Mouse (Mus musculus) heart, postnatal 10 days (tissue): ENCODE data around the gene Wdr11. TPM values are rescaled to one million over a fixed set of nuclear protein-coding genes. Genes with fewer than 3 reads are reported as not detected.

ENCODE experiments used
- DNase-seq, 2 experiments: peaks; one replicate each; pipeline ENCODE4 v3.0.0; 2021
- intact Hi-C: fragments of 180-260 bp; cut with DNase I; formaldehyde crosslinking; loops from one replicate; pipeline ENCODE4 v1.15.1; 2025
- total RNA-seq, 2 experiments: library from RNA; stranded (reverse); gene quantifications; 2 replicates each; pipeline ENCODE4 v1.2.3; 2021

Gene Wdr11
- 10 to 100 TPM; 26.3 to 28.1 TPM for total RNA-seq

DNA sequence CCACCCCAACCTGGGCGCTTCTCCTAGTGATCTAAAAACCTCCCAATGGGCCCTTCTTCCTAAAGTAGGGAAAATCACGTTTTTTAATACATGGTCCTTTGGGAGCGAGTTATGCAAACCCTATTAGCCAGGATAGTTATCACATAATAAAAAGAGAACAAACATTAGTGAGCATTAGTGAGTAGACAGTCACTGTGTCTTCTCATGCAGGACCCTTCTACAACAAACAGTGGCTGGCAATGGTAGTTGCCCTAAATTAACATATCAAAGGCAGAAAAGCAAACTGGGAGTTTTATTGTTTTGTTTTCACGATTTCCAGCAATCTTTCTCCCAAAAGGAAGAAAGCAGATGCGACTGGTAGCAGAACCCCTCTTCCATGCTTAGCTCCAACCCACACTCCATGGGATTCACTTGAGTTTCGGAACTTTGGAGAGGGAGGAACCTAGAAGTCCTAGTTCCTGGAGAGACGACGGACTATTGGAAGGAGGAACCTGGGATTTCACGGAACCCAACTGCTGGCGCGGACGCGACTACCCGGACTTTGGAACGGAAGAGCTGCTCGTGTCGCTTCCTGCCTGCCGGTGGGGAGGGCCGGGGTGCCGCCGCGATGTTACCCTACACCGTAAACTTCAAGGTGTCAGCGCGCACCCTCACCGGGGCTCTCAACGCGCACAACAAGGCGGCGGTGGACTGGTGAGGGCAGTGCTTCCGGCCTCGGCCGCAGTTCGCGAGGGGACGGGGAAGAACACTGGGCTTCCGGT lies at the start of gene Wdr11:
TSS of gene Wdr11 (plus strand) at position 493 of the 761 bp plus-strand sequence.
- intact Hi-C loops, result no loop called here

GRCm38 (mm10) chr7:129567541-129567940 lies 24.1 kb upstream of the Wdr11 start:
- intact Hi-C loops, result no loop called here
- peak; percentile 6 to 17 for DNase-seq

More for the DNA sequence above, at the start of gene Wdr11:
- DNase-seq, result peak; percentile 86 to 90

- intact Hi-C loops, result no loop called here
- no peak for DNase-seq
Measured at GRCm38 (mm10) chr7:129568338-129568737, 23.3 kb upstream of the Wdr11 start.

DNA sequence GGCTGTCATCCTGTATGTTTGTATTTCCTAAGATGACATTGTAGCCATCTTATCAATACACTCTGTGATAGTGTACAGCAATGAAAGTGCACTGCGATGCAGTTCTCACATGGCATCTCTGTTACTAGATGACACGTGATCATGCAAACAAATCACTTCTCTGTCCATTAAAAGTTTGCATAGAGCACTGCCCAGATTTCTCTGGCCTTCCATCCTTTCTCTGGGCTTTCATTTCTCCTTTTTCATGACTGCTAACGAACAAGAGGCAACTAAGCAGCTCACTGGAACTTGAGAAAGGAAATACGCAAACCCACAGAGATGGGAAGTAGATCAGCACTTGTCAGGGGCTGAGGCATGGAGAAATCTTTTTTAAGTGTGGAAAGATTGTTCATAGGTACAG lies 17.2 kb upstream of the Wdr11 start:
- no peak for DNase-seq
- intact Hi-C loops, result no loop called here

DNA sequence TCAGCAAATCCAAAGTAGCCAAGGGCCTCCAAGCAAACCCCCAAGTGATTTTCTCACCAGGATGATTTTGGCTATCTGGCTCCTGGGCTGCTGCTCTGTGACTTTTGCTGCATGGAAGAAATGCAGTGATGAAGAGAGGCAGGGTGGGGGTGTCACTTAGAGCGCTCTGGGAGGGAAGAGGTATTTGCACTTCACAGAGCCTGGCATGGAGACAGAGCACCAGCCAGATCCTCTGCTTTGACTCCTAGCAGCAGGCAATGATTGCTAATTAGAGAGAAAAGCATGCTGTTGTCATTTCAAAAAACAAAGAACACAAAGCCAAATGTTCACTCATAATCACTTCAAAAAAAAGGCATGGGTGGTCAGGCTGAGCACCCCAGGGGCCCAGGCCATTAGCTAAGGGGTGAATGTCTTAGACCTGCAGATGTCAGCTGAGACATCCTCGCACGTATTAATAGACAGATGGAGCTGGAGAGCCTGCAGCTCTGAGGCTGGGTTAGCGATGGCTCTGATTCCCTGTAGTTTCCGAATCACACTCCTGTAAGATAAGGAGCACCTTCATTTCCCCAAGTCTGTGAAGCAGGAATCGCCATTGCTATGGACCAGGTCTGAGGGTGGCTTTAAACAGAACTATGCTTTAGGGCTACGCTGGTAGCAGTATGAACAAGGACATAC lies 16.4 kb upstream of the Wdr11 start:
- DNase-seq, result no peak
- intact Hi-C loops, result no loop called here

DNA sequence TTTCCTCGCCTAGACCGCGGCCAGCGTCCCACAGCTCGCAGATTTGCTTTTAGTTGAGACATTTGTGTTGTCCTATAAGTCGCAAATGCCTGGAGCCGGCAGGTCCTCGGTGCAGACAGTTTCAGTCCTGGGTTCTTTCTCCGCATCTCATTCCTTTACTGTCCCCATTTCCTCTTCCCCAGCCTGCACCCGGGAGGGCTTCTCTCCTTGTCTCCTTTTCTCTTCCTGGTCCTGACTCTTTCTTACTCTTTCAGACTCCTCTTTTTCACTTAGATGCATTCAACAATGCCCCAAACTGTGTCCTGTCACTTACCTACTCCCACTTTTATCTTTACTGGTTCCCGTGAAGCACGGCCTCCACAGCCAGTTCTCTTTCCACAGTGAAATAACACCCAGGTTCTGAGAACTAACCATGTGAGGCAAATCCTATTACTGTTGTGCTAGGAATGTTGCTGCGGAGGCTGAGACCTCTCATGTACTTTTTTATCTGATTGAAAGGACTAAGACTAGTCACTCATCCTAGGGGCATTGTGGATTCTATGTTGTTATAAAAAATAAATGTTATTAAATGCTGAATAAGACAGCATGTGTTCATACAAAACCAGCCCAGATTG lies 576 bp downstream of the Wdr11 start:
- no peak for DNase-seq
- intact Hi-C loops, result no loop called here

- intact Hi-C loops, result no loop called here
Measured at GRCm38 (mm10) chr7:129597186-129597585, 5.5 kb downstream of the Wdr11 start.

DNA sequence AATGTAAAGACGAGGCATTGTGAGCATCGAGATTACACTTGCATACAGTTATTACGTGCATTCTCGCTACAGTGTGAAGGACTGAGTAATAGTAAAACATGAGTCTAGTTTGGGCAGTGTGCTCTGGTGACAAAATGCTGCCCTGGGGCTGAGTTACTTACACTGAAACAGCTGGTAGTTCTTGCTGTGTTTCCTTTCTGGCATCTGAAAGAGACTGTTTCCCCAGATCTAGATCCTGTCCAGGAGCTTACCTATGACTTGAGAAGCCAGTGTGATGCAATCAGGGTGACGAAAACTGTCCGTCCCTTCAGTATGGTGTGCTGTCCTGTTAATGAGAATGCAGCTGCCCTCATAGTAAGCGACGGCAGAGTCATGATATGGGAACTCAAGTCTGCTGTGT lies 14.6 kb downstream of the Wdr11 start:
- DNase-seq, result no peak
- intact Hi-C loops, result no loop called here

More at GRCm38 (mm10) chr7:129597186-129597585, 5.5 kb downstream of the Wdr11 start:
- no peak for DNase-seq

DNA sequence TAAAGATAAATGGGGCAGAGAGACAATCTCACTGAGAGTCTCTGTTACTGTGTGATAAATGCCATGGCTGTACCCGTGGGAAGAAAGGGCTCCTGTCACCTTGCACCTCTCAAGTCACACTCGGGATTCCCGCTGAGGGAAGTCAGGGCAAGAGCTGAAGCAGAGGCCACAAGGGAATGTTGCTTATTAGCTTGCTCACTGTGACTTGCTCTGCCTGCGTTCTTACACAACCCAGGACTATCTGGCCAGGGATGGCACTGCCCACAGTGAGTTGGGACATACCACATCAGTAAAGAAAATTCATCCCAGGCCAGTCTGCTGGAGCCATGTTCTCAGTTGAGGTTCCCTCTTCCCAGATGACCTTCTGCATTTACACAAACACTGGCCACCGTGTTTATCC lies 29.5 kb downstream of the Wdr11 start:
- intact Hi-C loops, result no loop called here
- no peak for DNase-seq

- intact Hi-C loops, result no loop called here
- no peak for DNase-seq
Measured at GRCm38 (mm10) chr7:129630351-129630750, 38.7 kb downstream of the Wdr11 start.

GRCm38 (mm10) chr7:129631453-129631852 lies 39.8 kb downstream of the Wdr11 start:
- no peak for DNase-seq
- intact Hi-C loops, result no loop called here

- intact Hi-C loops, result no loop called here
- no peak for DNase-seq
Measured at GRCm38 (mm10) chr7:129635898-129636640, 44.4 kb downstream of the Wdr11 start.

- intact Hi-C loops, result no loop called here
- no peak for DNase-seq
Measured at GRCm38 (mm10) chr7:129636992-129637391, 45.3 kb downstream of the Wdr11 start.

DNA sequence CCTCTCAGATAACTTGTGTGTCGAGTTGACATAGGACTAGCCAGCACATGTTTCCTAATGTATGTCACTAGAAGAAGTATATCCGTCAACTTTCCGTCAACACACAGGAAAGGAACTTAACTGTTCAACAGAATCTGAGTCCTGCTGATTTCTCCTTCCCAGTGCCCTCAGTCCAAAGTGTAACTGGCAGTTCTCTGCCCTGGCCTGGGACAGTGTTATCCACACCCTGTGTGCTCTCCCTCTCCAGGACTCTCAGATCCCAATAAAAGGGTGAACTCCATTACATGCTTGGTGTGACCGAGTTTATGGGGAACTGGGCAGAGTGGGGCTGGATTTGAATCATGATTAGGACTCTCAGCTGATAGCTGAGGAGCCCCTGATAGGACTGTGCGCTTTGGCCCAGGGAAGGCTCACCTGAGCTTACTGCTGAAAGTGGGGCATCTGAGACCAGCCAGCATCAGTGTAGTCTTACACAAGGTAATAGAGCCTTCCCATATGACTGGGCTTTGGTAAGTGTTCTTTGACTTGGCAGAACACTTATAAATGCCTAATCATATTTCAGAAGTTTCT lies 46.3 kb downstream of the Wdr11 start:
- intact Hi-C loops, result no loop called here
- no peak for DNase-seq

DNA sequence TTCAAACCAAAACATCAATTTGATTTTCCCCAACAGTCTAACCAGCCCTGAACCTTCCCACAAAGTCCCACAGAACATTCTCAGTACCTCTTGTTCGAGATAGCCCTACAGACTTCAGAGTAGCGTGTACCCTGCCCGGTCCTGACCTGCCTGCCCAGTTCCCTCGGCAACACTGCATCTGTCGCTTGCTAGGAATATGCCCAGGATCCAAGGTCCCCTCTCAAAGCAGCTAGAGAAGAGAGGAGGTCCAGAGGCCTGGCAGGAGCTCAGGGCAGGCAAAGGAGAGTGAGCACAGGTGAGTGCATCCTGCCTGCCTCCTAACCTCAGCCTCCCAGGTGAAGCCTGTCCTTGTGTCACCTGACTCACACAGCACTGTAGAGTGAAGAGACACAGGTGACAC lies 47.3 kb downstream of the Wdr11 start:
- DNase-seq, result no peak
- intact Hi-C loops, result no loop called here

DNA sequence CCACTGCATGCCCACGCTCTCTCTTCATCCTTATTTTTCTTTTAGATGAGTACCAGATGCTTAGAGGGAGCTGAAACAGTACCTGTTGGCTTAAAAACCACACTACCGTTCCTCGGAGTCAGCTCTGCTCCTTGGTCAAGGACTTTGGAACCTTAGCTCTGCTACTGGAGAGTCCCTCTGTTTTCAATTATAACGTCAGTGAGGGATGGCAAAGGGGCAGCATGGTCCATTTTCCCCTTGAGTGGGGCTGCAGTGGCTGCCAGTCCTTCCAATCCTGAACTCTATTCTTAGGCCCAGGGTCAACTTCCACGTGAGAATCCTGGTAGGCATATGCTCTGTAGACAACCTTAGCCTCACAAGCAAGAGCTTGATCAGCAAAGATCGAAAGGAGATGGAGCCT lies 48.2 kb downstream of the Wdr11 start:
- intact Hi-C loops, result no loop called here
- no peak for DNase-seq

DNA sequence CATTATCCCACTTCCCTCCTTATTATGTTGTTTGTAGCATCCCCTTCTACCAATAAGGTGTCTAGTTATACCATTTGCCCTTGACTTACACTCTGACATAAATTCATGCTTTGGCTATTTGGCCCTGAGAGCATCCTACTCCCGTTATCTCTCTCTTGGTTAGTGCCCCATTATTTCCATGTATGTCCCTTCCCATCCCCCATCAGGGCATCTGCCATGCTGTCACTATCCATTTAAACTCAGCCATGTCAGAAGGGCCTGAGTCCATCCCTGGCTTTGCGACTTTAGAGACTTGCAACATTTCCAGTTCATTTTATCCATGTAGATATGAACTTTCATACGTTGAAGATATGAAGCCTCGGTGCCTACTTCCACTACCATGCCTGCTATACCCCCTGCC lies 51.6 kb downstream of the Wdr11 start:
- intact Hi-C loops, result no loop called here
- DNase-seq, result no peak

- intact Hi-C loops, result loop anchor here (2.0 kb wide), 1 partner anchor 829 kb away; no protein-coding TSS in a partner anchor
- DNase-seq, result no peak
Measured at GRCm38 (mm10) chr7:129647798-129648197, 56.1 kb downstream of the Wdr11 start.

- intact Hi-C loops, result loop anchor here (2.0 kb wide), 1 partner anchor 828 kb away; no protein-coding TSS in a partner anchor
- DNase-seq, result peak; percentile 85 to 91
Measured at GRCm38 (mm10) chr7:129648938-129649337, 57.3 kb downstream of the Wdr11 start.

DNA sequence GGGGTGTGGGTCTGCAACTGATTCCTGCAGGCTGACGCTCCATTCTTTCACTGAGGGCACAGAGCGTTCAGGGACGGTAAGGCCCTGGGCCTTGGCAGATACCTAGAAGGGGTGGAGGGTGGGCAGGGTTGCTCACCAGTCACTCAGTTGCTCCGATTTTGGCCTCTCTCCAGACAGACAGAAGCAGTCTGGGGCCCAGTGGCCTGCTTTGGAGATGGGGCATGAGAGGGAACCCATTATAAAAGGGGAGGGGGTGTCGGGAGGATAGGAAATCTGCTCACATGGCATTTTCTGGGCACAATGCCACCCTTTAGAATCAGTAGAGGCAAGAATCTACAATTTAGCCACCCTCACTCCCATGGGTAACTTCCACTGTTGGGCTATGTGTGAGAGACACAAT lies 59.1 kb downstream of the Wdr11 start:
- intact Hi-C loops, result no loop called here

DNA sequence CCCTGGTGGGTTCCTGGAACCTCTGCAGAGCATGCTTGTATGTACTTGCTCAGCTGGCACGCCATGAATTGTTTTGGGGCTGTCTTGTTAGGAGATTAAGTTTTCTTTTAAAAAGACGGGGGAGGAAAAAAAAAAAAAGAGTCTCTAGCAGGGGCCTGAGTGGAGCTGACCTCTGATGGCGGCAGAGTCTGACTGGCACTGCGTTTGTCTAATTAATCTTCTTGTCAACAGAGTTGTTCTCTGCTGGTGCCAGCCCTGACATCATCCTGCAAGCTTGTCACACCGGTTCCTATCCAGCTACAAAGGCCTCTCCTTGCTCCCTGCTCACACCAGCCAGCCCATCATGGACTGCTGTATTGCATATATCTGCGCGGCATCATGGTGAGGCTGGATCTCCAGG lies 60.1 kb downstream of the Wdr11 start:
- DNase-seq, result peak in 1 of 2 experiments; percentile 23
- intact Hi-C loops, result no loop called here

More for the DNA sequence above, 59.1 kb downstream of the Wdr11 start:
- DNase-seq, result no peak
